Mouse (Mus musculus): ENCODE measurements around the gene Inpp4b. TPM values are rescaled to one million over a fixed set of nuclear protein-coding genes. Genes with fewer than 3 reads are reported as not detected.

The Inpp4b gene
- polyA plus RNA-seq, 1 experiment from 2014 or later, result 5.0 TPM

DNA sequence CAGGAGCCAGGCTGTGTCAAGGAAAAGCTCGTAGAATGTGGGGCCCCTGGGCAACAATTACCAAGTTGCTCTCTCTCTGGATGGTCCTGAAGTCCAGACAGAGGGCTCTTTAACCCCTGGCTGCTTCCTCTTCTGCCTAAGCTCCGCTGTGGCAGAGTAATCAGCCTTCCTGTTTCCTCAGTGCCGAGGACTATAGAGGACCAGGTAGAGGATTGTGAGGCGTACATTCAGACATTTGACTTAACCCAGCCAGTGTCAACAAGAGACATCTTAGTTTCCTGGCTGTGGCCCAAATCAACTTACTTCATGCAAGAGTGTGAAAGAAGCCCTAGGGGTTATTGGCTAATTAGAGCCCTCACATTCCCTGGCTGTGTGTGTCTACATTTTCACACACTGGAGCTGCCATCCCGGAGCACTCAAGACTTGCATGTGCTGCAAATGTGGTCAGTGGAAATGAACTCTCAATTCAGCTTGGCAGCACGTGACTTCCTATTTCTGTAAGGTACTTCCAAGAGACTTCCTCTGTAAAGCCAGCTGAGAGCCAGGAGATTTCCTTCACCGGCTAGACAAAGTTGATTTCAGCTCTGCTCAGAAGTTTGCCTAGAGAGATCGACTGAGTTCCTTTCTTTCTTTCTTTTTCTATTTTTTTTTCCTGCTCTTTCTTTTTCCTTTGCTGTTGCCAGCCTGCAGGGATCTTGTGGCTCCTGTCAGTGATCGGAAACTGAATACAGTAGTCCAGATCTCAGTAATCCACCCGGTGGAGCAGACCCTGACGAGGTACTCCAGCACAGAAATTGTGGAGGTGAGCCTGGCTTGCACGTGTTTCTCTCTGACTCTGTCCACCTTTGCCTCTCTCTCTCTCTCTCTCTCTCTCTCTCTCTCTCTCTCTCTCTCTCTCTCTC is 425.3 kb downstream of the Inpp4b start:
- WGBS, result 22% methylated on average over 12 of the region's 12 CpGs
- peak; percentile 30 for DNase-seq (ENCODE audit: extremely low spot score, low spot score)
- no peaks in the 10 kb centered on the region for H3K27me3 ChIP-seq (ENCODE audit: poor library complexity, severe bottlenecking)
- no peaks in the 10 kb centered on the region for H3K36me3 ChIP-seq (replicated peaks)
- no peaks in the 10 kb centered on the region for H3K9me3 ChIP-seq
- H3K4me3 ChIP-seq, result peak overlapping the region; percentile 31; the same call in 1 of the 2 replicates
- peaks cover 37% of the 10 kb centered on the region for H3K4me1 ChIP-seq
- peak overlapping the region; percentile 80 for H3K27ac ChIP-seq

DNA sequence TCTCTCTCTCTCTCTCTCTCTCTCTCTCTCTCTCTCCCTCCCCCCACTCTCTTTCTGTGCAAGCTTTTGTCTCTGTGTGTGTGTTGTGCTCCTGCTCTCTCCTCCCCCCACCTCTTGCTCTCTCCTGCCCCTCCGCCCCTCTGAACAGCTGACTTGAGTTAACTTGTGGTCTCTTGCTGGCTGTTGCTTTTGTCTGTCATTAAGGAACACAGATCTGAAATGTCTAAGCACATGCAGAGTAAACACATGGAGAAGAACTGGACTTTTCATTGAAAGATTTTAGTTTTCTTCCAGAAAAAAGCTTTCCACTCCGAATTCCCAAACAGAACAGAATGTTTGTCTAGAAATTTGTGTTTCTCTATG is 425.9 kb downstream of the Inpp4b start:
- H3K4me3 ChIP-seq, result peak overlapping the region; percentile 31; the same call in 1 of the 2 replicates
- no peaks in the 10 kb centered on the region for H3K9me3 ChIP-seq
- 38% methylated on average over 2 of the region's 2 CpGs for WGBS
- no peaks in the 10 kb centered on the region for H3K36me3 ChIP-seq (replicated peaks)
- peaks cover 37% of the 10 kb centered on the region for H3K4me1 ChIP-seq
- peak overlapping the region; percentile 80 for H3K27ac ChIP-seq
- H3K27me3 ChIP-seq (ENCODE audit: poor library complexity, severe bottlenecking), result no peaks in the 10 kb centered on the region
- peak; percentile 47 for DNase-seq (ENCODE audit: extremely low spot score, low spot score)

DNA sequence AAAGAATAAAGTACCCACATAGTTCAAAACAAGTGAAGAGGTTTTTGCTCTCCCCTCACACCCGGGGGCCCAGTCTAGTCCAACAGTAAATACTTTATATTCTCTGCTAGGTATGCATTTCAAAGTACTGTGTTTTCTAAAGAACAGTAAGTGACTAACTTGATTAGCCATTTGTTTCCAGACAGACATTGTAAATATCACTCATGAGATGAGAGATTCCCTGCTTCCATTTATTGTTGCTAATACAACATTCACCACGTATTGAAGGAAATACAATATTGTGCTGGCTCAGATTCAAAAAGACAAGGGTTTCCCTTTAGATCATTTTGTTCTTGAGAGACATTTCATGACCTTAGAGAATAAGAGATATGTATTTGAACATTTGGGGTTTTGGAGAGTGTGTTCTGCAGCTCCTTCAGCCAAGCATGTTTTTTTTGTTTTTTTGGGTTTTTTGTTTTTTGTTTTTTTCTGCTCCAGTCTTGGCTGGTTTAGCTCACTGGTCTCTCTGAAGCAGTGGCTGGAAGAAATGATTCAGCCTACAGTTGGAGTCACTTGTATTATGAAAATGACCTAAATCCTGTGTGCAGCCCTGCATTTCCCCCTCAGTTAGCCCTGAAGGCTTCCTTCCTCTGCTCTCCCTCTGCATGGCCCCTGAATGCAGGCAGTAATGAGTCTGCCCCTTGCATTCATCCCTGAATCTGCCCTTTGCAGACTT is 426.5 kb downstream of the Inpp4b start:
- Histone ChIP-seq H3K9me3 (no peaks in the 10 kb centered on the region), H3K27ac (peak overlapping the region; percentile 80; the same call in 1 of the 2 replicates), H3K36me3 (replicated peaks) (no peaks in the 10 kb centered on the region), H3K4me3 (no peak overlapping the region), H3K4me1 (peaks cover 37% of the 10 kb centered on the region), H3K27me3 (ENCODE audit: poor library complexity, severe bottlenecking) (no peaks in the 10 kb centered on the region)
- 64% methylated on average over 2 of the region's 2 CpGs for WGBS
- DNase-seq (ENCODE audit: extremely low spot score, low spot score), result no peak

DNA sequence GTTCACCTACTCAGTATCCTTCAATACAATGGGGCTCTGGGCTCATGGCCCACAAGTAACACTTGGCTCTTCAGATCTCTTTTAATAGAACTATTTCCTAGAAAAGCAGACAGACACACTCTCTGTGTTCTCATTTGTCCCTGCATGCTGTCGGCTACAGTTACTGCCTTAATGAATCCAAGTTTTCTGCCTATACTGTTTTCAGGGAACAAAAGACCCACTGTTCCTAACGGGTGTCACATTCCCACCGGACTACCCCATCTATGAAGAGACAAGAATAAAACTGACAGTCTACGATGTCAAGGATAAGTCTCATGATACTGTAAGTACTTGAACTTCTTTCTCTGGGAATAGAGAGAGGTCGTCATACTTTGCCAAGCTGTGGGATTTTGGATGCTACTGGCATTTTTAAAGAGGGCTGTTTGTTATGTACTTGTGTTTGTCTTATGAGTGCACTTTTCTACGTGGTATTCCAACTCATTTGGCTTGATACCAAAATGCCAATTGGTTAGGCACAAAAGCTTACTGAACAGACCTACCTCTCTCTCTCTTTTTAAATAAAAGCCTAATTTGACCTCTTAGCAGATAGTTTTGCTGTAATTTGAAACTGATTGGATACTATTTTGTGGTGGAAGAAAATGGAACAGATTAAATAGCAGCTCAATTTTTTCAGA is 428.4 kb downstream of the Inpp4b start:
- Histone ChIP-seq H3K36me3 (replicated peaks) (no peaks in the 10 kb centered on the region), H3K4me1 (peaks cover 37% of the 10 kb centered on the region), H3K9me3 (no peaks in the 10 kb centered on the region), H3K4me3 (no peak overlapping the region), H3K27me3 (ENCODE audit: poor library complexity, severe bottlenecking) (no peaks in the 10 kb centered on the region), H3K27ac (no peak overlapping the region)
- WGBS, result 69% methylated on average over 6 of the region's 6 CpGs
- no peak for DNase-seq (ENCODE audit: extremely low spot score, low spot score)

DNA sequence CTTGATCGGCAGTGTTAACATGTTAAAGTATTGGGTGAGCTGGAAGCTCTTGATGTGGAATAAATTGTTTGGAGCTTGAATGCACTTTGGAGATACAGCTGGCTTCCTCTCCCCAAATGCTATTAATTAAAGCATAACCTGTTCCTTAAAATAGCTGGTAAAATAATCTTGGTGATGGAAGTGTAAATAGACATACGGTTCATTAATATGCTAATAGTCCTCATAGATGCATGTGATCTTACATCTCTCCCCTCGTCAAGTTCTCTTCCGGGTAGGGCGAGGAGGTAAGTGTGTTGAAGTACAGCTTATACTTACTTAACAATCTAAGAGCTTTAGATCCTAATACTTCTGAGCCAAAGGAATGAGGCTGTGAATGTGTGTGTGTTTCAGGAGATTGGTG is 430.5 kb downstream of the Inpp4b start:
- no peaks in the 10 kb centered on the region for H3K36me3 ChIP-seq (replicated peaks)
- no peak overlapping the region for H3K27ac ChIP-seq

DNA sequence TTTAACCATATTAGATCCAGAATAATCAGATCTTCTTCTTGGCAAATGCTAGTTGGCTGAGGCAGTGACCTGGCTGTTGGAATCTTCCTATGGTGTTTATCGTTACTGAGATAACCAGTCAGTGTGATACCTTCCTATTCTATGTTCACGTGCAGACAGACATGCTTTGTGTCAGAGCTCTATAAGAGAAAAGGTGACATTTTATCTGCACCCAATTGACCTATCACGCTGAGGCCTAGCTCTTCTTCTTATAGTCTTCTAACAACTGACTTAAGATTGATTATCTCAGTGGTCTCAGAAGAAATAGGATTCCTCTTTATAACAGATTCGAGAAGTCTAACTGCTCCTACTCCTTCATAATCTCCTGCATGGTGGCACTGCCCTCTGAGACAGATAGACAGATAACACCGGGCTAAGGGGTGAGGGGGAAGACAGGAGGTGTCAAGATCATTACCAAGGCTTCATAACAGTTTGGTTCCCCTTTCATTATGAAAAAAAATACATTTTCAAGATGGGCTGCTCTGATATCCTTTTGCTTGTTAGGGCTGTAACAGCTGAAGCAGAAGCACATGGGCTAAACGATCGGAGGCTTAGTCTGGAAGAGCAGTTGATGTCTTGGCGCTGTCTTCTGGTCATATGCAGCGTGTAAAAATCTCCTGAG is 431.1 kb downstream of the Inpp4b start:
- no peaks in the 10 kb centered on the region for H3K27me3 ChIP-seq (ENCODE audit: poor library complexity, severe bottlenecking)
- H3K4me1 ChIP-seq, result peaks cover 20% of the 10 kb centered on the region
- H3K36me3 ChIP-seq (replicated peaks), result no peaks in the 10 kb centered on the region
- H3K27ac ChIP-seq, result no peak overlapping the region
- H3K9me3 ChIP-seq, result no peaks in the 10 kb centered on the region
- DNase-seq (ENCODE audit: extremely low spot score, low spot score), result no peak
- no peak overlapping the region for H3K4me3 ChIP-seq
- 89% methylated on average over 9 of the region's 9 CpGs for WGBS

More for the DNA sequence above, 430.5 kb downstream of the Inpp4b start:
- peaks cover 26% of the 10 kb centered on the region for H3K4me1 ChIP-seq
- WGBS, result 92% methylated on average over 5 of the region's 5 CpGs
- H3K9me3 ChIP-seq, result no peaks in the 10 kb centered on the region
- no peak for DNase-seq (ENCODE audit: extremely low spot score, low spot score)
- no peaks in the 10 kb centered on the region for H3K27me3 ChIP-seq (ENCODE audit: poor library complexity, severe bottlenecking)
- no peak overlapping the region for H3K4me3 ChIP-seq

DNA sequence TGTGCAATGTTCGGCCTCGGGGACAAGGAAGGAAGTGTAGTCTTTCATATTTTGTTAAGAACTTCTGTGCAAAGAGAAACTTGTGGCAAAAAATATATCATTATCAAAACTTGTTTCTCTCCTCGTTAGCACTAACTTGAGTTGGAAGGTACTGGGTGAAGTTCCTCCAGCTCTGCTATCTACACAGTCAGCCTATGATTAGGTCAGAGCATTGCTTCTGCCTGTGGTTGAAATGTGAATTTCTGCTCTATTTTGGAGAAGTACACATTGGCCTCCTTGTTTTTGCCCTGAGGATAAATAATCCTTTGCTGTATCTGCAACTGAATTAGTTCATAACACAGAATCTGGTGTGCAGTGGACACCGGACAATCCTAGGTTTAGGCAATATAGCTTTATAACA is 431.7 kb downstream of the Inpp4b start:
- Histone ChIP-seq H3K27me3 (ENCODE audit: poor library complexity, severe bottlenecking) (no peaks in the 10 kb centered on the region), H3K4me1 (peaks cover 14% of the 10 kb centered on the region)

DNA sequence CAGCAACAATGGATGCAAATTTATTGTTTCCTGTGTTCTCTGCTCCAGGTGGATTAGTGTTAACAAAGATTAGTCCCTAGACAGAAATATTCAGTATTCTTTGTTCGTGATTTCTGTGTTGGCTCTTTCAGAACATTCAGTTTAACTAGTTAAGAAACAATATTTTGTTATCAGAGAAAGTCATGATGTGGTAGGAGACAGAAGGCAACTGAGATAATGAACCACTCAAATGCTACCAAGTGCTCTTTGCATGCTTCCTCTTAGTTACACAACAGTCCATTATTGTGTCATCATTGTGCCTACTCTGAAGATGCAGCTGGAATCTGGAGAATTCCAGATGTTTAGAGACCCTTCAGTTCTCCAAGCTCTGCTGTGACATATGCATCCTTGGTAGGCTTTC is 432.1 kb downstream of the Inpp4b start:
- H3K9me3 ChIP-seq, result no peaks in the 10 kb centered on the region
- peaks cover 10% of the 10 kb centered on the region; the same call in 1 of the 2 replicates for H3K4me1 ChIP-seq
- no peaks in the 10 kb centered on the region for H3K27me3 ChIP-seq (ENCODE audit: poor library complexity, severe bottlenecking)
- H3K27ac ChIP-seq, result no peak overlapping the region
- no peak overlapping the region for H3K4me3 ChIP-seq
- no peaks in the 10 kb centered on the region for H3K36me3 ChIP-seq (replicated peaks)
- WGBS, result 86% methylated on average over 1 of the region's 1 CpGs
- no peak for DNase-seq (ENCODE audit: extremely low spot score, low spot score)

More for the DNA sequence above, 431.7 kb downstream of the Inpp4b start:
- no peak for DNase-seq (ENCODE audit: extremely low spot score, low spot score)
- WGBS, result 92% methylated on average over 4 of the region's 4 CpGs
- Histone ChIP-seq H3K9me3 (no peaks in the 10 kb centered on the region), H3K27ac (no peak overlapping the region), H3K36me3 (replicated peaks) (no peaks in the 10 kb centered on the region), H3K4me3 (no peak overlapping the region)

DNA sequence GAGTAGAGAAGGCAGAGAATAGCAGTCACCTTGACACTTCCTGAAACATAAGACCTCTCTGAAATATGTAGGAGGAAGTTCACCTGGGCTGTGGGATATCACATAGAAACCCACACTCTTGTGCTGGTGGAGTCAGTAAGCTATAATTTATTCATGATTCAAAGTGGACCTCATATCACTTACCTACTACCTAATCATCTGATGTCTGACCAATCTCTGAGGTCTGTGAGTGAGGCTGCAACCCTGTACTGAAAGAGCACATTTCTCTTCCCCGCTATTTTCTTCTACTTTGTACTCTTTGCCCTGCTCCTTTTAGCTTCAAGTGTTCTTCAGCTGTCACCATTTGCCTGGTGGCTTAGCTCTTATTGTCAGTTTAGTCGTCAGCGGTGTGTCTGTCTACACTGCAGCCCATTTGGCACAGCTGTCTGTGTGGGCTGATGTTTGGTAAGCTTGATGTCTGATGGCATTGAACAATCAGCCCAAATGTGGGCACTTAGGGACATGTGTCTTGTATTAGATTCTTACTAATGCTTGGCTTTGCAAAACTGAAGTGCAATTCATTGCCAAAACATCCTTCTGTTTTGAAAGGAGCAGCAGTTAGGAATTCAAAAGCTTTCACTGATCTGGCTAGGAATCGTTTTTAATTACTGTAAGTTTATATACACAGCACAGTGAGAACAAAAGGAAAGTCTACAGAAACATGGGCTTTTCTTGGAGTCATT is 434.3 kb downstream of the Inpp4b start:
- Histone ChIP-seq H3K9me3 (no peaks in the 10 kb centered on the region), H3K27ac (no peak overlapping the region), H3K27me3 (ENCODE audit: poor library complexity, severe bottlenecking) (no peaks in the 10 kb centered on the region), H3K4me1 (0 out of 2 replicates have a peak, but pooled peaks cover 3% of the 10 kb centered on the region), H3K4me3 (no peak overlapping the region), H3K36me3 (replicated peaks) (no peaks in the 10 kb centered on the region)
- DNase-seq (ENCODE audit: extremely low spot score, low spot score), result no peak
- WGBS, result 70% methylated on average over 4 of the region's 4 CpGs

DNA sequence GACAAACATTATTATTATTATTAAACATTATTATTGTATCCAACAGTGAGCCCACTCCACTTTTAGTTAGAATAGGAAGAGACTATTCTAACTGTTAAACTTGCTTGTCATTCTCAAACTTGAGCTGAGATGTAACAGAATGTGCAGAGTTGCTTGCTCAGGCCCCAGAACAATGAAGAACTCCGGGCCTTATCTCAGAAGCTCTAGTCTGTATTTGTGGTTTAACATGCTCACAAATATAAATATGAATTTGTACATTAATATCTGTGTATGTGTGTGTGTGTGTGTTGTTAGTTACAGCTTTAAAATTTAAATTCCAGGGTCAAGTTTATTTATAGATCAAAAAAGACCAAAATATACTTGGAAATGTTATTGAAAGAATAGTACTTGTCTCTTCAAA is 435.3 kb downstream of the Inpp4b start:
- Histone ChIP-seq H3K4me3 (no peak overlapping the region), H3K27me3 (ENCODE audit: poor library complexity, severe bottlenecking) (no peaks in the 10 kb centered on the region), H3K27ac (no peak overlapping the region), H3K4me1 (0 out of 2 replicates have a peak, but pooled peaks cover 3% of the 10 kb centered on the region), H3K9me3 (no peaks in the 10 kb centered on the region), H3K36me3 (replicated peaks) (no peaks in the 10 kb centered on the region)
- no peak for DNase-seq (ENCODE audit: extremely low spot score, low spot score)
- WGBS, result 91% methylated on average over 1 of the region's 1 CpGs

DNA sequence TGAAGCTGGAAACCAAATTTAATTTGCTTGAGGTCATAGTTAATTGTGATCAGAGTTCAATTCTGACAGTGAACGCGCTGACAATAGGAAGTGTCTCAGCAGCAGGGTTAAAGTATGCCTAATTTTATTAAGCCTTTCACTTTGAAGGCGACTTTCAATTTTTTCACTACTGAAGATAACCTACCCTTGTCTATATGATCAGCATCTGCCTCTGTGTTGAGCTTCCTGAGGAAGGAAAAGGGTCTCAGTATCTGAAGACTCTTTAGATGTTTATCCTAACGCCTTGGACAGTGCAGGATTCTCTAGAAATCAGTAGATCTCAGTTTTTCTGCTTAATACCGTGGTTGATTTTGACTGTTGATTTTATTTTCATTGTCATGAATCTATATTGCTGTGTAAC is 437.1 kb downstream of the Inpp4b start:
- no peak overlapping the region for H3K27ac ChIP-seq
- H3K36me3 ChIP-seq (replicated peaks), result no peaks in the 10 kb centered on the region
- DNase-seq (ENCODE audit: extremely low spot score, low spot score), result no peak
- H3K27me3 ChIP-seq (ENCODE audit: poor library complexity, severe bottlenecking), result no peaks in the 10 kb centered on the region
- H3K4me1 ChIP-seq, result 0 out of 2 replicates have a peak, but pooled peaks cover 3% of the 10 kb centered on the region
- no peak overlapping the region for H3K4me3 ChIP-seq
- H3K9me3 ChIP-seq, result no peaks in the 10 kb centered on the region
- WGBS, result 87% methylated on average over 5 of the region's 5 CpGs

DNA sequence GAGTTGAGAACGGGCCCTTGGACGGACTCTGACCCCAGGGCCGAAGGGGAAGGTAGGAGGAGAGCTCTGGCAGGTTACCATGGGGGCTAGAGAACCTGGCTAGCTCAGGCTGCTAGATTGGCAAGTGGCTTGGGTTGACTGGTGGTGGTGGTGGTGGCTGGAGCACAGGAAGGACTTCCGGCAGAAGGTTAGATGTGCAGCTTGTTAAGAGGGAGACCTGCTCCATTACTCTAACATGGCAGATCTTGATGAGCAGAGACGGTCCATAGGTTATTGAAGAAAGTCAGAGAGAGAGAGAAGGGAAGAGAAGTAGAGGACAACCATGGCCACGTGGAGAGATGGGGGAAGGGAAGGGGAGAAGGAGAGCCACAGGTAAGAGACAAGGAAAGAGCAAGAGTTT is 437.8 kb downstream of the Inpp4b start:
- DNase-seq (ENCODE audit: extremely low spot score, low spot score), result no peak
- Histone ChIP-seq H3K36me3 (replicated peaks) (no peaks in the 10 kb centered on the region), H3K27me3 (ENCODE audit: poor library complexity, severe bottlenecking) (no peaks in the 10 kb centered on the region), H3K27ac (no peak overlapping the region), H3K4me1 (0 out of 2 replicates have a peak, but pooled peaks cover 3% of the 10 kb centered on the region), H3K9me3 (no peaks in the 10 kb centered on the region), H3K4me3 (no peak overlapping the region)
- 94% methylated on average over 6 of the region's 6 CpGs for whole genome bisulfite sequencing

Measured in forebrain, embryonic 10.5 days (tissue).